Mouse (Mus musculus) thymus, adult 2 months (tissue): Measurements from ENCODE around the gene Hsd17b13. TPM values are rescaled to one million over a fixed set of nuclear protein-coding genes. Genes with fewer than 3 reads are reported as not detected.
A peak's percentile ranks its signal among the peaks of the same experiment; 100 is the strongest.

Experiments
- DNase-seq: peaks from one replicate; pipeline ENCODE4 v3.0.0; 2021
- H3K27ac ChIP-seq: fragments of 200-500 bp; 2 replicates; pipeline ENCODE4 v1.5.1; 2012; ENCODE audit warnings: low read length, control low read depth; ENCODE audit not compliant: control insufficient read depth, insufficient read depth
- H3K27me3 ChIP-seq: fragments of 200-500 bp; 2 replicates; pipeline ENCODE4 v1.6.1; 2012; ENCODE audit warnings: mild to moderate bottlenecking, low read length, moderate library complexity, mixed read lengths; ENCODE audit not compliant: control insufficient read depth, insufficient read depth
- H3K36me3 ChIP-seq: fragments of 200-500 bp; 2 replicates; pipeline ENCODE4 v1.6.1; 2012; ENCODE audit warnings: mild to moderate bottlenecking, low read length, moderate library complexity; ENCODE audit not compliant: control insufficient read depth, insufficient read depth
- H3K4me1 ChIP-seq: fragments of 200-500 bp; replicated peaks from 2 replicates; pipeline ENCODE4 v1.6.1; 2012; ENCODE audit warnings: low read length; ENCODE audit not compliant: control insufficient read depth, insufficient read depth
- H3K4me3 ChIP-seq: fragments of 200-500 bp; 2 replicates; pipeline ENCODE4 v1.5.1; 2012; ENCODE audit warnings: mild to moderate bottlenecking, low read length, control low read depth, moderate library complexity; ENCODE audit not compliant: control insufficient read depth, insufficient read depth
- CTCF ChIP-seq: fragments of 200-500 bp; IDR thresholded peaks from 2 replicates; pipeline ENCODE4 v1.5.1; 2012; ENCODE audit warnings: mild to moderate bottlenecking, control low read depth, low read length, moderate library complexity, borderline replicate concordance; ENCODE audit not compliant: control insufficient read depth, poor library complexity, insufficient read depth; ENCODE audit errors: extremely low read depth
- POLR2A ChIP-seq: fragments of 200-500 bp; IDR thresholded peaks from 2 replicates; pipeline ENCODE4 v1.6.1; 2012; ENCODE audit warnings: mild to moderate bottlenecking, low read length, control low read depth, moderate library complexity; ENCODE audit not compliant: control insufficient read depth, poor library complexity, insufficient read depth; ENCODE audit errors: extremely low read depth
- WGBS: fragments of 180-500 bp; shearing (Covaris S2); methylation state at CpG from one replicate; pipeline ENCODE4 v1.1.7; 2018; 5-methylcytosine and 5-hydroxymethylcytosine counted together
- polyA plus RNA-seq: library from polyadenylated mRNA; depleted of rRNA; stranded (reverse); fragments of >200 nt; gene quantifications from 2 replicates; pipeline ENCODE4 v1.2.3, GENCODE M21; 2012

Hsd17b13 gene
- polyA plus RNA-seq, 1 experiment, result not detected

DNA sequence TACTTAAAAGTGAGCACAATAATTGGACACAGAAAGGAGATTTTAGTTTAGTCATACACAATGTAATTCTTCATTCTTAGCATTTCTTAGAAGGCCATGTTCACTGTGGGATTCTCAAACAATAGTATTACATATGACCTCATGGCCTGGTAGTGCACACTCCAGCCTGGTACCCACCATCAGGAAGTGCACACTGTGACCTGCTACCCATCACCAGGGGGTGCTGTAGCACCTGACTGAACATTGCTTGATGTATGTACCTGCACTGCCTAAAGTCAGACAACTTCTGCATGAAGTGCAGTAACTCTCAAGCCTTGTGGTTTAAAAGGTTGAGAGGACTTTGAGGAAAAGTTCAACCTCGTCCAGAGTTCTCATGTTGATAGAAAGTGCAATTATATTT is 16.4 kb upstream of the Hsd17b13 start:
- Histone ChIP-seq H3K4me1 (no peaks in the 10 kb centered on the region), H3K36me3 (no peaks in the 10 kb centered on the region), H3K4me3 (no peak overlapping the region), H3K27ac (no peak overlapping the region), H3K27me3 (no peaks in the 10 kb centered on the region)
- 88% methylated on average over 1 of the region's 1 CpGs for WGBS
- peak; percentile 46 for DNase-seq
- TF ChIP-seq CTCF (no peak), POLR2A (no peak)

- Histone ChIP-seq H3K36me3 (no peaks in the 10 kb centered on the region), H3K4me3 (no peak overlapping the region), H3K4me1 (no peaks in the 10 kb centered on the region), H3K27me3 (no peaks in the 10 kb centered on the region), H3K27ac (no peak overlapping the region)
- WGBS, result 97% methylated on average over 9 of the region's 9 CpGs
- DNase-seq, result no peak
- TF ChIP-seq POLR2A, result no peak
- no peak for TF ChIP-seq CTCF
These were observed 15.6 kb upstream of the Hsd17b13 start for GRCm38 (mm10) chr5:103992831-103993230.

DNA sequence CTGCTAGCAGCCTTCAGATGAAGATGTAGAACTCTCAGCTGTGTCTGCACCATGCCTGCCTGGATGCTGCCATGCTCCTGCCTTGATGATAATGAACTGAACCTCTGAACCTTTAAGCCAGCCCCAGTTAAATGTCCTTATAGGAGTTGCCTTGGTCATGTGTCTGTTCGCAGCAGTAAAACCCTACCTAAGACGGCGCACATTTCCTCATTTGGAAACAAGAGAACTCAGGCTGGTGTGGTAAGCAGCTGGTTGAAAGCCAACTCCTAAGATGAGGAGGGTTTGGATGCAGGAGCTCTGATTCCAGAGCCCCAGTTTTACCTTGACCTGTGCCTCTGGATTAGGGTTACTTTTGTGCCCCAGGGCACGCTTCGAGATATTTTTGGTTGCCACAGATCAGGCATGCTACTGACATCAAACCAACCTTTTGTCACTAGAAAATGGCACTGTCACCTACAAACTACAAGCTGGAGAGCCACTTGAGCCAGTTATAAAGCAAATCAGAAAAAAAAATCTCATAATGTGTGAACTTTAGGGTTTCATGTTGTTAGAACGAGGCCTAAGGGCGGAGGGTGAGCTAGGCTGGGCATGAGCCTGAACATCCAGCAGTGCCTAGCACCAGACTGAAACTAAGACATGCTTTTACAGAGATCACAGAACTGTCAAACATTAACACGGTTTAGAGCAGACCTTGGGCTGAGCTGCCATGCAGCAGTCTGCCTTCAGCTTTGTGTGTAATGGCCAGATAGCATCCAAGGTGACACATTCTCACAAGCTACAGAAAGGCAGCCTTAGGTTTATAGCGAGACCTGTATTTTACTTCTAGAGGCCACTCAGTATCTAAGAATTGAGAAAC is 3.7 kb upstream of the Hsd17b13 start:
- no peak overlapping the region for H3K4me3 ChIP-seq
- no peaks in the 10 kb centered on the region for H3K27me3 ChIP-seq
- no peaks in the 10 kb centered on the region for H3K36me3 ChIP-seq
- 92% methylated on average over 9 of the region's 9 CpGs for WGBS
- DNase-seq, result no peak
- H3K4me1 ChIP-seq, result no peaks in the 10 kb centered on the region
- H3K27ac ChIP-seq, result no peak overlapping the region
- TF ChIP-seq POLR2A (no peak), CTCF (no peak)

DNA sequence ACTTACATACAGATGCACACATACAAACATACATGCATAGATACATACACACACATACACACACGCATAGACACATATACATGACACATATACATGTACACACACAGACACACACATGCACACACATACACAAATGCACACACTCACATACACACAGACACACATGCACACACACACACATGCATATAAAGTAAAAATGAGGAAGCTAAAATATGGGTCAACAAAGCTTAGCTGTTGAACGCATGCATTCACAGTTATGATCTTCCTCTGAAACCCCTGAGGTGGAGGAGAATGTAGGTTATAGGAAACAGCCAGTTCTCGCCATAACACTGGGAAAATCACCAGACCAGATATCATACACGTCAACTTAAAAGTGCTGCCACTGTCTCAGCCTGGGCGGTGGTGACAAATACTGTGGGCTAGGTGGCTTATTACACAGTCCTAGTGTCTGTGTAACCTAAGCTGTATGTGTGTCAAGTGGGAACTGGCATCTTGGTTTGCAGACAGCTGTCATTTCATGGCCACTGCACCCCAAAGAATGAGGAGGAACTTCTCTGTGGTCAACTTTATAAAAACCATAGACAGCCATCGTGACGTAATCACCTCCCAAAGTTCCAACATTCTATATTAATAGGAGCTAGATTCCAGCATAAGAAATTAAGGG is 829 bp upstream of the Hsd17b13 start:
- Histone ChIP-seq H3K27ac (no peak overlapping the region), H3K4me3 (no peak overlapping the region), H3K36me3 (no peaks in the 10 kb centered on the region), H3K4me1 (peaks cover 4% of the 10 kb centered on the region; the same call in 1 of the 2 replicates), H3K27me3 (no peaks in the 10 kb centered on the region; the same call in 1 of the 2 replicates)
- 52% methylated on average over 7 of the region's 7 CpGs for WGBS
- no peak for TF ChIP-seq POLR2A
- no peak for TF ChIP-seq CTCF
- DNase-seq, result no peak

GRCm38 (mm10) chr5:103975736-103976135 is 1.5 kb downstream of the Hsd17b13 start:
- TF ChIP-seq CTCF (no peak), POLR2A (no peak)
- DNase-seq, result no peak
- H3K27me3 ChIP-seq, result no peaks in the 10 kb centered on the region; the same call in 1 of the 2 replicates
- no peak overlapping the region for H3K27ac ChIP-seq
- H3K4me3 ChIP-seq, result no peak overlapping the region
- no peaks in the 10 kb centered on the region for H3K36me3 ChIP-seq
- WGBS, result 18% methylated on average over 7 of the region's 7 CpGs
- peaks cover 11% of the 10 kb centered on the region for H3K4me1 ChIP-seq

- TF ChIP-seq CTCF (no peak), POLR2A (no peak)
- H3K36me3 ChIP-seq, result no peaks in the 10 kb centered on the region
- H3K4me3 ChIP-seq, result no peak overlapping the region
- WGBS, result 8% methylated on average over 13 of the region's 13 CpGs
- H3K4me1 ChIP-seq, result peaks cover 11% of the 10 kb centered on the region
- DNase-seq, result no peak
- no peaks in the 10 kb centered on the region; the same call in 1 of the 2 replicates for H3K27me3 ChIP-seq
- H3K27ac ChIP-seq, result no peak overlapping the region
These were observed 4.4 kb downstream of the Hsd17b13 start for GRCm38 (mm10) chr5:103972801-103973200.

GRCm38 (mm10) chr5:103972379-103972778 is 4.8 kb downstream of the Hsd17b13 start:
- no peak for TF ChIP-seq CTCF
- TF ChIP-seq POLR2A, result no peak
- Histone ChIP-seq H3K4me3 (no peak overlapping the region), H3K36me3 (no peaks in the 10 kb centered on the region), H3K27ac (no peak overlapping the region), H3K27me3 (no peaks in the 10 kb centered on the region; the same call in 1 of the 2 replicates), H3K4me1 (peaks cover 11% of the 10 kb centered on the region)
- 5% methylated on average over 19 of the region's 19 CpGs for WGBS
- no peak for DNase-seq
